8 mouse cellular contexts compared by ENCODE assay signal in genomic region chr11:82763742-82764437, GRCm38 (mm10). TPM values are rescaled to one million over a fixed set of nuclear protein-coding genes. Genes with fewer than 3 reads are reported as not detected.
DNase-seq lines count a peak whose midpoint lies in the region; ATAC-seq and TF ChIP-seq lines count a peak whose summit lies in the region.

Cct6b (minus strand) TSS chr11:82764321.
Zfp830 (plus strand) TSS chr11:82764345.

- peaks cover 0 to 5% of the 10 kb centered on the region in 2 experiments; a peak in 3 of 4 replicates for H3K4me1 ChIP-seq in ES-E14 (ENCODE audit: control insufficient read depth in 2 of 2, insufficient read depth in 2 of 2, low read length in 2 of 2, poor library complexity in 1 of 2)
- peaks cover 29% of the 10 kb centered on the region for H3K4me1 ChIP-seq in forebrain, embryonic 13.5 days
- peaks cover 30% of the 10 kb centered on the region for H3K4me1 ChIP-seq in liver, embryonic 15.5 days (replicated peaks)
- H3K4me1 ChIP-seq in neural tube, embryonic 11.5 days (ENCODE audit: control insufficient read depth, insufficient read depth, low read length): peaks cover 7% of the 10 kb centered on the region
- H3K4me1 ChIP-seq in stomach, postnatal 0 days (replicated peaks; ENCODE audit: control insufficient read depth, insufficient read depth): 0 out of 2 replicates have a peak, but pooled peaks cover 4% of the 10 kb centered on the region

- peak within 1 kb of the TSS; percentile 94 for H3K9ac ChIP-seq in ES-E14 (ENCODE audit: insufficient read depth, low read depth, low read length, poor library complexity, severe bottlenecking)
- H3K9ac ChIP-seq in forebrain, embryonic 13.5 days: peak within 1 kb of the TSS; percentile 82
- H3K9ac ChIP-seq in liver, embryonic 15.5 days: peak within 1 kb of the TSS; percentile 85
- peak within 1 kb of the TSS; percentile 80 for H3K9ac ChIP-seq in neural tube, embryonic 11.5 days (ENCODE audit: low read length)
- peak within 1 kb of the TSS; percentile 91 for H3K9ac ChIP-seq in stomach, postnatal 0 days (ENCODE audit: low read length)

- H3K27me3 ChIP-seq in forebrain, embryonic 13.5 days: no peaks in the 10 kb centered on the region
- H3K27me3 ChIP-seq in liver, embryonic 15.5 days: no peaks in the 10 kb centered on the region
- no peaks in the 10 kb centered on the region for H3K27me3 ChIP-seq in neural tube, embryonic 11.5 days (ENCODE audit: control insufficient read depth, insufficient read depth, low read length)
- H3K27me3 ChIP-seq in stomach, postnatal 0 days (ENCODE audit: control insufficient read depth, insufficient read depth, low read length): no peaks in the 10 kb centered on the region

- DNase-seq in ES-E14 (ENCODE audit: low read depth, low spot score): peak; percentile 92
- DNase-seq in cerebellum, adult 11 months: peak; percentile 90
- peak; percentile 93 to 96 for DNase-seq in heart, postnatal 10 days
- peak; percentile 97 for DNase-seq in kidney, postnatal 4 days
- DNase-seq in neural tube, embryonic 11.5 days (ENCODE audit: low spot score): peak; percentile 93
- DNase-seq in stomach, postnatal 0 days (ENCODE audit: low spot score): peak; percentile 93

- H3K9me3 ChIP-seq in ES-E14 (ENCODE audit: control insufficient read depth, insufficient read depth, low read depth, low read length): no peaks in the 10 kb centered on the region
- no peaks in the 10 kb centered on the region for H3K9me3 ChIP-seq in forebrain, embryonic 13.5 days (replicated peaks)
- H3K9me3 ChIP-seq in liver, embryonic 15.5 days (replicated peaks): no peaks in the 10 kb centered on the region
- H3K9me3 ChIP-seq in neural tube, embryonic 11.5 days (ENCODE audit: control insufficient read depth, low read length): no peaks in the 10 kb centered on the region
- no peaks in the 10 kb centered on the region for H3K9me3 ChIP-seq in stomach, postnatal 0 days (ENCODE audit: control insufficient read depth, low read length)

- TF ChIP-seq CTCF in stomach, postnatal 0 days (IDR thresholded peaks at IDR 0.05; ENCODE audit: low read depth): no peak; the same call in 1 of the 2 replicates

- peaks cover 3% of the 10 kb centered on the region; the same call in 1 of the 2 replicates for H3K36me3 ChIP-seq in ES-E14 (ENCODE audit: control insufficient read depth, insufficient read depth, low read length, poor library complexity, severe bottlenecking)
- H3K36me3 ChIP-seq in forebrain, embryonic 13.5 days (ENCODE audit: poor library complexity, severe bottlenecking): peaks cover 6% of the 10 kb centered on the region
- H3K36me3 ChIP-seq in liver, embryonic 15.5 days (replicated peaks): peaks cover 7% of the 10 kb centered on the region
- H3K36me3 ChIP-seq in neural tube, embryonic 11.5 days (ENCODE audit: control insufficient read depth, insufficient read depth, low read length): no peaks in the 10 kb centered on the region
- H3K36me3 ChIP-seq in stomach, postnatal 0 days (ENCODE audit: control insufficient read depth, insufficient read depth, low read length): peaks cover under 1% of the 10 kb centered on the region; the same call in 1 of the 2 replicates

- H3K4me2 ChIP-seq in forebrain, embryonic 13.5 days: peak within 1 kb of the TSS; percentile 99
- peak within 1 kb of the TSS; percentile 90 for H3K4me2 ChIP-seq in liver, embryonic 15.5 days
- H3K4me2 ChIP-seq in neural tube, embryonic 11.5 days (ENCODE audit: low read depth): peak within 1 kb of the TSS; percentile 88
- peak within 1 kb of the TSS; percentile 93 for H3K4me2 ChIP-seq in stomach, postnatal 0 days (replicated peaks; ENCODE audit: low read depth)

- intact Hi-C loops in heart, postnatal 10 days (cut with DNase I): loop anchor here (1.0 to 10.0 kb wide), 2 partner anchors 17 to 531 kb away; partner anchors contain the start of genes Ap2b1 and Lig3

- H3K4me3 ChIP-seq in ES-E14 (ENCODE audit: insufficient read depth in 1 of 2, low read depth in 1 of 2, low read length in 2 of 2, poor library complexity in 1 of 2, severe bottlenecking in 1 of 2): peak within 1 kb of the TSS; percentile 90 to 100
- peak within 1 kb of the TSS; percentile 84 for H3K4me3 ChIP-seq in forebrain, embryonic 13.5 days
- peak within 1 kb of the TSS; percentile 91 for H3K4me3 ChIP-seq in liver, embryonic 15.5 days (replicated peaks)
- peak within 1 kb of the TSS; percentile 96 for H3K4me3 ChIP-seq in neural tube, embryonic 11.5 days (ENCODE audit: low read depth, low read length)
- peak within 1 kb of the TSS; percentile 91 for H3K4me3 ChIP-seq in stomach, postnatal 0 days (ENCODE audit: low read depth, low read length)

- under 1% methylated on average over 44 of the region's 44 CpGs for WGBS in forebrain, embryonic 13.5 days
- WGBS in liver, embryonic 15.5 days (ENCODE audit: insufficient replicate concordance): under 1% methylated on average over 44 of the region's 44 CpGs
- WGBS in neural tube, embryonic 11.5 days: under 1% methylated on average over 44 of the region's 44 CpGs
- under 1% methylated on average over 44 of the region's 44 CpGs for WGBS in stomach, postnatal 0 days

- peak; percentile 100 for ATAC-seq in forebrain, embryonic 13.5 days
- peak; percentile 100 for ATAC-seq in liver, embryonic 15.5 days (ENCODE audit: insufficient read depth)
- ATAC-seq in neural tube, embryonic 11.5 days (ENCODE audit: insufficient read depth, low FRiP score, low TSS enrichment): peak; percentile 99
- ATAC-seq in stomach, postnatal 0 days (ENCODE audit: low FRiP score, low TSS enrichment): peak; percentile 99

- in situ Hi-C loops in ES-E14 (cut with MboI; ENCODE audit: low sequenced_read_pairs in 2 of 2, unreplicated experiment in 2 of 2): no loop called here

- peak within 1 kb of the TSS; percentile 78 for H3K27ac ChIP-seq in ES-E14 (ENCODE audit: insufficient read depth, low read depth, low read length, poor library complexity, severe bottlenecking)
- H3K27ac ChIP-seq in forebrain, embryonic 13.5 days: peak within 1 kb of the TSS; percentile 92
- peak within 1 kb of the TSS; percentile 90 for H3K27ac ChIP-seq in liver, embryonic 15.5 days (replicated peaks)
- peak within 1 kb of the TSS; percentile 82 for H3K27ac ChIP-seq in neural tube, embryonic 11.5 days (ENCODE audit: low read depth, low read length)
- peak within 1 kb of the TSS; percentile 90 for H3K27ac ChIP-seq in stomach, postnatal 0 days (replicated peaks)

- no peak for TF ChIP-seq EP300 in stomach, postnatal 0 days (optimal IDR thresholded peaks at IDR 0.05)

TF ChIP-seq in ES-E14, 5 proteins besides CTCF, POLR2A, EP300 and RAD21:
- 0 out of 2 replicates have a peak, but pooled peaks have one; percentile 21 for TF ChIP-seq HCFC1 (IDR thresholded peaks at IDR 0.05; ENCODE audit: borderline replicate concordance, insufficient read depth, low read length)
- TF ChIP-seq CHD2 (IDR thresholded peaks at IDR 0.05; ENCODE audit: low read depth, low read length): no peak

RNA-seq across cellular contexts. Expression of gene Cct6b, which starts in this region (rescaled TPM):
- 0.63 and 0.98 TPM in 2 replicates for total RNA-seq in ES-E14 (2012; rRNA removed)
- 0.18 and 0.42 TPM in 2 replicates for polyA plus RNA-seq in forebrain, embryonic 13.5 days (2015; fragmentation: Nextera tagmentation; extraction: Ambion mirVana)
- under 1 TPM; 0.26 to 0.27 TPM for total RNA-seq in heart, postnatal 10 days (2021)
- polyA plus RNA-seq in liver, embryonic 15.5 days (2015; fragmentation: Nextera tagmentation; extraction: Ambion mirVana): 0.08 and 0.10 TPM in 2 replicates
- polyA plus RNA-seq in neural tube, embryonic 11.5 days (2014; fragmentation: Nextera tagmentation; extraction: Ambion mirVana): 0.29 and 0.39 TPM in 2 replicates
- polyA plus RNA-seq in stomach, postnatal 0 days (2015; fragmentation: Nextera tagmentation; extraction: Ambion mirVana): 0.23 and 0.29 TPM in 2 replicates

RNA-seq across cellular contexts. Expression of gene Zfp830, which starts in this region (rescaled TPM):
- 24.6 and 34.8 TPM in 2 replicates for total RNA-seq in ES-E14 (2012; rRNA removed)
- 34.8 and 38.1 TPM in 2 replicates for polyA plus RNA-seq in forebrain, embryonic 13.5 days (2015; fragmentation: Nextera tagmentation; extraction: Ambion mirVana)
- 10 to 100 TPM; 16.0 to 18.4 TPM for total RNA-seq in heart, postnatal 10 days (2021)
- 17.1 and 17.4 TPM in 2 replicates for polyA plus RNA-seq in liver, embryonic 15.5 days (2015; fragmentation: Nextera tagmentation; extraction: Ambion mirVana)
- polyA plus RNA-seq in neural tube, embryonic 11.5 days (2014; fragmentation: Nextera tagmentation; extraction: Ambion mirVana): 34.7 and 38.2 TPM in 2 replicates
- 19.2 and 19.6 TPM in 2 replicates for polyA plus RNA-seq in stomach, postnatal 0 days (2015; fragmentation: Nextera tagmentation; extraction: Ambion mirVana)

Comparison
In these comparisons a context has a peak if more than half of its experiments do, and no peak if none do; other contexts are left out.
1. Peak in every context shown above with its lines: DNase-seq, ATAC-seq, H3K4me3 ChIP-seq and H3K27ac ChIP-seq.